Mouse (Mus musculus) kidney, postnatal 25 days (tissue): ENCODE results near the gene Dbndd2.
A peak's percentile ranks its signal among the peaks of the same experiment; 100 is the strongest.

ENCODE experiments used
- DNase-seq, 2 experiments: peaks; one replicate each; pipeline ENCODE4 v3.0.0; 2021; ENCODE audit warnings: mixed read lengths in 2 of 2

The Dbndd2 gene

DNA sequence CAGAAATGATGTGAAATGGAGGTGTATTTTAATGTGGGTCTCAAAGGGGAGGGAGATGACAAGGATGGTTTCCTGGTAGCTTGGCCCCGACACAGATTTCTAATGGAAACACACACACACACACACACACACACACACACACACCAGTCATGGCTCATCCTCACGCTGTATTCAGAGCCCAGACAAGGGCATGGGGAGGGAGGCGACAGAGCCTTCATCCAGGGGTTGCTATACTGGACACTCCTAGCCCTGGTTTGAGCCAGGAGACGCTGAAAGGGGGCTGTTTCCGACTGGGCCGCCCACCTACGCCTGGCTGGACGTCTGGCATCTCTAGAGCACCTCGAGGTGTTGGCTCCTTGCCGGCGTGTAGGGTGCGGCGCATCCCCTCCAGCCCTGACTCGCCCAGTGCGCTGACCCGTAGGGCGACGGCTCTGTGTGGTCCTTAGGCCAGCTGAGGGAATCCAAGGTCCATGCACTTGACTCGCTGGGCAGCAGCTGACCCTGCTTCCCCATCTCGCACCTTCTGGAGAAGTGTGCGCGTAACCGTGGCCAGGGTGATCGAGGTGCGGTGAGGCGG is at the start of gene Dbndd2:
Gene Dbndd2, plus strand, starts transcription at position 426 of the 577 bp plus-strand sequence.
- DNase-seq: peak; percentile 79 to 90

DNA sequence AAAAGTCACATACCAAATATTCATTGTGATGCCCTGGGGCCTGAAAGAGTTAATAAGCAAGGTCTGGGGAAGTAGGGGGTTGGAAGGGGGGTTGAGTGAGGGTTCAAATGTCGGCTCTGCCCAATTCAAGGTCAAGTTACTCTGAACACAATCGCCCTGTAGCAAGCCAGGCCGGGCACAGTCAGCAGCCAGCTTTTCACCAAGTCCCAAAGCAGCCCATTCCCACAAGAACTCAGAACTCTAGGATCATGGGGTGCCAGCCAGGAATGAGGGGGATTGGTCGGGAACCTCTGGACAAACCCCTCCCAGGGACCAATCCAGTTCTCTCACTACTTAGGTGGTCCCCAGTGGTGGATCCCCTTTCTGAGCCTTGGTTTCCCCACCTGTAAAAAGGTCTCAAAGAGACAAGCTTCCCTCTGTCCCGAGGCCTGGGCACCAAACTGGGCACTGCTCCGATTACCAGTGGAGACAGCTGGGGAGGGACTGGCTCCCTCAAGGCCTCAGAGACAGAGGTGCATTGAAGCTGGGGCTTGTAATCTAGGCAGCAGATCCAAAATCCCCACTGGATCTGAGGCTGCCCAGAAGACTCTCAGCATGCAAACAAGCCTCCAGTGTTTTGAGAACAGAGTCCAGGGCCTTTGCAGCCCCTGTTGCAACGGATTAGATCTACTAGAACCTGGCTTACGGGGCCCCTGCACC is 49.5 kb upstream of the Dbndd2 start:
- DNase-seq: peak in 1 of 2 experiments; percentile 72

DNA sequence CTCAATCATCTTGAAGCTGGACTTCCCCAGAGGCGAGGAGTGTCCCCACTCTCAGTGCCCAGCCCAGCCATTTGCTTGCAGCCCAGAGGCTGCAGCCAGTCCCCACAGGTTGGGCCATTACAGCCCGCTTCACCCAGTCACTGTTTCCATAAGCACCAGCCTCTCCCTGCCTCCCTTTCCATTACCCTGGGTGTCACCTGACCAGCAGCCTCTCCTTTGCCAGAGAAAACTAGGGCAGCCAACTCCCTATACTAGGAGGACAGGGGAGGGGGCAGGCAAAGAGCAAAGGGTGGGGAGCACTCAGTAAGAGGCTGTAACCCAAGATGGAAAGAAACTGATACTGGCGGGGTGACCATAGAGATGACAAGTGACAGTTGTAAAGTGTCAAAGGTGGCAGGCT is 48.9 kb upstream of the Dbndd2 start:
- DNase-seq: peak; percentile 78 to 92

DNA sequence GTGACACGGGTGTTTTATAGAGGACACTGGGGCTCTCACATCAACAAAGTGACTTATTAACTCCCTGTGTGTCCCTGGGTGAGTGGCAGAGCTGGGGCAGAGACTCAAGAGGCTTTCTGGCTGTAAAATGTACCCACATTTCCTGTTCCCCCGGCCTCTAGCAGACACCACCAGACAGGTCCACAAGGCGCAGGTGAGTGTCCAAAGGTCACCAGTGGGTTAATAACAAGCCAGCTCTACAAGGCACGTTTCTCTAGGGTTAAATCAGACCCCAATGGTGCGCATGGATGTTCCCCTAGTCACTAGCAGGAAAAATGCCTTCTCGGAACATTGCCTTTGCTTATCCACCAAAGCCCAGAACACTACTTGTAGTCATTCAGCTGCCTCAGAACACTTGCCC is 48.2 kb upstream of the Dbndd2 start:
- peak; percentile 79 to 88 for DNase-seq

DNA sequence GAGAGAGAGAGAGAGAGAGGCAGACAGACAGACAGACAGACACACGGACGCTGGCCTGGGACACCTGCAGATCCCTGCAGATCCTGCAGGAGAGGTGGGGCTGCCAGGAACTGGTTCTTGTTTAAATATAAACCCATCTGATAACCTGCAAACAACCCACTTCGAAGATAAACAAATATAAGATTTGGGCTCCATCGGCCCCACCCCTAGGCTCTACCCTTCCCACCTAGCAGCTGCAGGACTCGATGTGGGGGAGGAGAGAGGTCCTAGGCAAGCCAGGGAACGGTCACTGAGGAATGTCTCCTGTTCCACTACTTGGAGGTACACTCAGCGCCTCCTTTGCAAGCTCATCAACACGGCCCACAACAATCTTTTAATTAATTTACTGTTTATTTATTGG is 47.6 kb upstream of the Dbndd2 start:
- DNase-seq: peak in 1 of 2 experiments; percentile 69

DNA sequence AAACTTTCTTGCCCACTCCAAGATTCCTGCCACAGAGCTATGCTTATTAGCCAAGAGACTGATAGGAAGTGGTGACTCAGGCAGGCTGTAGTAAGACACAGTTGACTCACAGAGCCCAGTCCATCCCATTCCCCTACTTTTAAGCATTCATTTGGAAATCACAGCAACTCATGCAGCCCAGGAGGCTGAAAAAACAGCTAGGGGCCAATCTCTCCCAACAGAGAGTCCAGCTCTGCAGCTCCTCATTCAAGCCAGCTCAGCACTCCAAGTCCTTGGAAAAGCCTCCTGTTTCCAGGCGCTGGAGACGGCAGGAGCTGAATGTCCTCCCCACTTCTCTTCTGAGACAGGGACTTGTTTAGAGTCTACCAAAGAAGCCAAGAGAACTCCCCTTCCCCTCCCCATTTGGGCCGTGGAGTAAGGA is 46.9 kb upstream of the Dbndd2 start:
- no peak for DNase-seq

DNA sequence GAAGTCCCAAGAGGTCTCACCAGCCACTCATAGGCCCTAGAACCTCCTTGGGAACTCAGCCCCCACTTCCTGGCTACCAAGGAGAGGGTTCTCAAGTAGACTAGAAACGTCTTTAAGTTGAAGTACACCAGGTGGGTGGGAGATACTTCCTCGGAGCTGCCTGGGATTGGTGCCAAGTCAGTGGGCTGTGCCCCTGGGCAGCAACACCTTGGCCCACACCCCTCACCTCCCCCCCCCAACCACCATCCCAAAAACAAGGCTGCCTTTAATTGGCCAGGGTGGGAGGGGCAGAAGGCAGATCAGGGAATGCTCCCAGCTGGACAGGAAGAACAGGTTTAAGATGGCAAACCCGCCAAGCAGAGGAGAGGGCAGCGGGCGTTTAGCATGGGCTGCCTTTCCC is 45.6 kb upstream of the Dbndd2 start:
- DNase-seq: peak in 1 of 2 experiments; percentile 71

DNA sequence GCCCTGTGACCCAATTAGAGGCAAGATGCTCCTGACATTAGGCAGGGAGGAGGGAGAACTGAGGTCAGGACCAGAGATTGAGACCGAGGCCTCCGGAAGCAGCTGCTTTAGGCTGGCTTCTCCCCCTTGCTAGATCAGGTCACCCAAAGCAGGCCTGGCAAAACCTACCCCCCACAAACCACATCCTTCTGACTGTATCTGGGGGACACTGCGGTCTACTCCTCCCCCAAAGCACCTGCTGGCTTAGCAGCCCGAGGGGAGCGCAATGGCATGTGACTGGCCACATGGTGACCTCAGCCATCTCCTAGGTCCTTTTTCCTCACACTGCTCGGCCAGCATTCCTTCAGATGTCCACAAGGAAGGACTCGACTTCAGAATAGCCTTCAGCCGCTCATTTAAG is 44.8 kb upstream of the Dbndd2 start:
- DNase-seq: peak; percentile 65 to 81

DNA sequence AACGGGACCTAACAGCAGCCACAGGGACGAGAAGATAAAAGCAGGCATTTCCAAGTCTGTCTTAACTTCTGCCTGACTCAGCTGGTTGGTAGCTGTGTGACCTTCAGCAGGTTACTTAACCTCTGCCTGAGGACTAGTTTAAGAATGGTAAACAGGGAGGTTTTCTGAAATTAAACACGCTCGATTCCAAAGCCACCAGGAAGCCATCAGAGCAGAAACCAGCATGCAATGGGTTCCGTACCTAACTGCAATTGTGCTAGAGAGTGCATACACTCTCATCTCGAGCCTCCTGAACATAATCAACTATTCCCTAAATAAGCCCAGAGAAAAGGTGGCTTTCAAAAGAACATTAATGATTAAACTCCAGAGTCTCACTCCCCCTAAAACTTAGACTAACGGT is 44.2 kb upstream of the Dbndd2 start:
- DNase-seq: no peak

DNA sequence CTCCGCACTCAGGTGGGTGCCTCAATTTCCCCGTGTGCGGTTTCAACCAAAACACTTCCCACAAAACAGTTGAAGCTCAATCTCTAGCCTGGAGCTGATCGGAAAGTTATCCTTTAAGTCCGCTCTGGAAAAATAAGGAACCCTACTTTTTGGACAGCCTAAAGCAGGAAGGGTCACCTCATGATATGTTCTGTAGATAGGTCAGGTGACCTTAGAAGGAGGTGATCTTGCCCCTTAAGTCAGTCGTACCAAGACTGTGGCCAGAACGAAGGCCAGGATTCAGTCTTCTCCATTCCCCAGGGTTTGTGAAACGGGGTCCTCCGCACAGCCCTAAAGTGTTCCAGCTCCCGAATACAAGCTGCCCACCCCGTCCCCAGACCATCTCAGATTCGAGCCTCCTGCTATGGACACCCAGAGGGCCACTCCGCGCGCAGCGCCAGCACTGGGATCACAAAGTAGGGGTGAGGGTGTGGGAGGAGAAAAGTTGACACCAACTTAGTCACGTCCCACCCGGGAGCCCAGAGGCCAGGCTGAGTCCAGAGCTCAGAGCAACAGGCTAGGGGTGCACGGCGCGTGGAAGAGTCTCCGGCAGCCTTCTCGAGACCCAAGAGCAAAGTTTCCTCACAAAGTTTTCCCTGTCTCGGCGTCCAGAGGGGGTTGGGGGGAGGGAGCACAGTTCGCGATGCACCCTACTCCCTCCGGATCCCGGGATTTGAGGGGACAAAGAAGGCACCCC is 43.4 kb upstream of the Dbndd2 start:
- DNase-seq: peak in 1 of 2 experiments; percentile 76

DNA sequence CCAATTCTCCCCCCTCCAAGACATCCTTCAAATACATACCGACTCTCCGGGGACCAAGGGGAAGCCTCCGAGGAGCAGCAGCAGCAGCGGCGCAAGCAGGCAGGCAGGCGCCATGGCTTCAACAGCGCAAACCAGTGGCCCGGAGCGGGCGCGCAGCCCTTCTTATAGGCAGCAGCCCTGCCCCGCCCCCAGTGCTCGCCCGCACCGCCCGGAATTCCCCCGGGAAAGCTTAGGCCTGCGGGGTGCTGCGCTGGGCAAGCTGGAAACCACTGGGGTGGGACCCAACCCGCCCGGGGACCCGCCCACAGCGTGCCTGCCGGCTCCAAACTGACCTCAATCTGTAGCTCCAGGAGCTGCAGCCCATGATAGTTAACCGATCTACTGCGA is 42.9 kb upstream of the Dbndd2 start:
- DNase-seq: peak; percentile 91 to 97

DNA sequence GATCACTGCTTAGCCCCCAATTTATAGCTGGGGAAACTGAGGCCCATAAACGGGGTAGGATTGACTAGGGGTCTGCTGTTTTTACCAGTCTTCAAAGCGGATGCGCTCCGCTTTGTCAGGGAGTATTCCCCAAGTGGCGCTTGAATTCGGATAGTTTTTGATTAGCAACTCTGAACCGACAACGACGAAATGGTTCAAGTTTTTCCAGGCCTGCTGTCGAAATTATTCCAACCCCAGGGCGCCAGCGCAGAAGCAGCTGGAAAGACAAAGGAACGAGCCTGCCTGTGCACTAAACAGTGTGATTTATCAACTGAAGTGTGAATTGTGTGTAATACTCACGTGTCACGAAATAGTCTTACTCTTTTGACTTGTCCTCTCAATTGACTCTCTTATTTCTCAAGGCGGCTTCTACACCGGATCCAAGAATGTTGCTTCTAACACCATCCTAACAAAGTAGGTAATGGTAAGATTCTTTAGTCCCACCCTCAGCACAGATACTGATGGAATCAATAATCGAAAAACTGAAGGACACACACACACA is 42.4 kb upstream of the Dbndd2 start, which contains the start of gene Sdc4:
Gene Sdc4, minus strand, starts transcription at position 428 of the 541 bp plus-strand sequence.
- DNase-seq: no peak

DNA sequence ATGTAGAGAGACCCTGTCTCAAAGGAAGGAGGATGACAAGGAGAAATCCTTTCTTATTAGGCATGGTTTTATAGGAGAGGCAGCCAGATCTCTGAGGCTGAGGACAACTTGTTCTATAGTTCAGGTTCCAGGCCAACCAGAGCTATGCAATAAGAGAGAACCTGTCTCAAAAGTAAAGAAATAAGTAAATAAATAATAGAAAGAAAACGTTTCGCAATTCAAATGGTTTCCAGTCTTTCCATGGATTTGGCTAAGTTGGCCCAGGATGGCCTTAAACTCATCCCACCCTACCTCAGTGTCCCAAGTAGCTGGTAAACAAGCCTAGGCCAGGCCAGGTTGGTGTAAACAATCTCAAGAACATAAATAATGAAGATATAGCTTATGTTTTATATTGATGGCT is 41.2 kb upstream of the Dbndd2 start:
- DNase-seq: no peak

DNA sequence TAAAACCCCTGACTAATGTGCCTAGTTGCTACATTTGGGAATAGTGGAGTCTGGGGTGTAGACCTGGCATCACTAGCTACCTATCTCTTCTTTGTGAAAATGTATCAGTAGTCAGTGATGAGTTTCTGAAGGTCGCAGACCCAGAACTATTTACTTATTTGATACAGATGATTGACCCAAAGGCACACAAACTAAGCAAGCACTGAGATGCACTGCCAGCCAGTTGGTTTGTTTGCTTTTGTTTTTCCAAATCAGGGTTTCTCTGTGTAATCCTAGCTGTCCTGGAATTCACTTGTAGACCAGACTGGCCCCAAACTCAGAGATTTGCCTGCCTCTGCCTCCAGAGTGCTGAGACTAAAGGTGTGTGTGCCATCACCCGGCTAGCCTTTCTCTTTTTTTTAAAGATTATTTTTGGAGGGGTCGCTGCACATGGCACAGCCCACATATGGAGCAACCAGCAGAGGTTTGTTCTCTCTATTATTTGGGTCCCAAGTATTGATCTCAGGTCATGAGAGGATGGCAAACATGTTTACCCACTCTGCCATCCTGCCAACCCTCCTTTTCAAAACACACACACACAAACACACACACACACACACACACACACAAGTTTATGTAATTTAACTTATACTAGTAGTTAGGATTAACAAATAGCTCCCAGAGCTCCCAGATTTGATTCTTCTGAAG is 40.4 kb upstream of the Dbndd2 start:
- no peak for DNase-seq

DNA sequence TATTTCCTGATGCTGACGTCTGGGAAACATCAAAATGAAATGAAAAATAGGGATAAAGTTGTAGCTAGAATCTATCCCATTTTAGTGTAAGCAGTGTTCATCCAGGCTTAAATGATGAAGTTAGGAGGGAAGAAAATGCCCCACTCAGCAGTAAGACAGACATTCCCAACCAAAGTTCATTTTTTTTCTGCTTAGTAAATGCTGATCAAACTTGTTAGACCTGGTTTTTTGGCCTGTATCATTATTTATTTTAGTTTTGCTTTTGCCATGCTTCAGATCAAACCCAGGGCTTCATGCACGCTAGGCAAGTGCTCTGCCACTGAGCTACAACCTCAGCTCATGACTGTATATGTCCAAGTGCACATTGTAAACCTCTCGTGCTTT is 39.8 kb upstream of the Dbndd2 start:
- DNase-seq: no peak

DNA sequence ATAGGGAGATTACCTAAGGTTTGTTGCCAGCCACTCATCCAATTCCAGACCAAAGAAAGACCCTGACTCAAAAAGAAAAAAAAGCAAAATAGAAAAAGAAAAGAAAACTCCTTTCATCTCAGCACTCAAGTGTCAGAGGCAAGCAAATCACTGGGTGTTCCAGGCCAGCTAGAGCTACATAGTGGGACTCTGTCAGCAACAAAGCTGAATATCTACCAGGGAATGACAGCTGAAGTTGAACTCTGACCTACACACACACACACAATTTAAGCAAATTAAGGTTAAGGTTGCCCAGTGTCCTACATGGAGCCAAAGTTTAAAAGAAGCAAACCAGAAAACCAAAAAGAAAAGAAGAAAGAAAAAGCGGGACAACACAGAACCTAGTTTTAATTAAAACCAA is 37.8 kb upstream of the Dbndd2 start:
- peak in 1 of 2 experiments; percentile 59 for DNase-seq

DNA sequence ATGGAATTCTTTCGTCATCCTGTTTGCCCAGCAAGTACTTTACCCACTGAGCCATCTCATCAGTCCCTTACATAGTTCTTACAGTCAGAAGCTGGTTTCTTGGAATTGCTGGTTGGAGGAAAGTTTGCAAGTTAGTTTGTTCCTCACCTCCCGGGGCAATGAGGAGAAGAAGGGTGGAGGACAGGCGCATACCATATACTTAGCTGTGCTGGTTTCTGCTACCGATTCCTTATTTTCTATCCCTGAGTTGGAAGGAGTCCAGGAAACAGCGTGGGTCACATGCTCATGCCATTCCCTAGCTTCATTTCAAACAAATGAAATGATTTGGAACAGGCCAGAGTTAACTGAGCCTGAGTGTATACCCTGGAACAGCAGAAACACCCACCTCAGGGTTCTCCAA is 37.0 kb upstream of the Dbndd2 start:
- no peak for DNase-seq

DNA sequence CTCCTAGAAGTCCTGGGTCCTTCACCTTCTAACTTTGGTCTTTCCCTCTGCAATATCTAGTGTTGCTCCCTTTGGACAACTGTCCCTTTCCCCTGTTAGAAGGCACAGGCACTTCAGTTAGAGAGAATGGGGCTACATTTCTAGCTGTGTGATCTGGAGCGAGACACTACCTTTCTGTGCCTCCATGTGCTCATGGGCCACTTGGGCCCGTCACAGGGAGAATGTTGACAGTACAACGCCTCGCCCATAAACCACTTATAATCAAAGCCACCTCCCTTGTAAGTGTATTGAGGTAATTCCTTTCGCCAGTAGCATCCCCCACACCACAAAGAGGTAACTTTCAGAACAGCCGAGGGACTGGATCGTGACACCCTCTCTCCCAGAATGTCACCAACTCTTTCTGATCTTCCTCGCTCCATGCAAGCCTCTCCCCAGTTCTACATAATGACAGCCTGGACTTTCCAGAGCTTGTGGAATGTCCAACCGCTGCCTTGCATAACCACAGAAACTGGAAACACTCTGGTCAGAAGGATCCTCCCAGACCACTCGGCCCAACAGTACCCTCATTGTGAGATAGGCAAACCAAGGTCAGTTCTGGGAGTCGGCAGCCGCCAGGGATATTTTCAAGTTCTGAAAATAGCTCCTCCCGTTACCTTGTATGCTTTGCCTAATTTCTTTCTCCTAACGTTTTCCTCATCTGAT is 36.4 kb upstream of the Dbndd2 start:
- no peak for DNase-seq

DNA sequence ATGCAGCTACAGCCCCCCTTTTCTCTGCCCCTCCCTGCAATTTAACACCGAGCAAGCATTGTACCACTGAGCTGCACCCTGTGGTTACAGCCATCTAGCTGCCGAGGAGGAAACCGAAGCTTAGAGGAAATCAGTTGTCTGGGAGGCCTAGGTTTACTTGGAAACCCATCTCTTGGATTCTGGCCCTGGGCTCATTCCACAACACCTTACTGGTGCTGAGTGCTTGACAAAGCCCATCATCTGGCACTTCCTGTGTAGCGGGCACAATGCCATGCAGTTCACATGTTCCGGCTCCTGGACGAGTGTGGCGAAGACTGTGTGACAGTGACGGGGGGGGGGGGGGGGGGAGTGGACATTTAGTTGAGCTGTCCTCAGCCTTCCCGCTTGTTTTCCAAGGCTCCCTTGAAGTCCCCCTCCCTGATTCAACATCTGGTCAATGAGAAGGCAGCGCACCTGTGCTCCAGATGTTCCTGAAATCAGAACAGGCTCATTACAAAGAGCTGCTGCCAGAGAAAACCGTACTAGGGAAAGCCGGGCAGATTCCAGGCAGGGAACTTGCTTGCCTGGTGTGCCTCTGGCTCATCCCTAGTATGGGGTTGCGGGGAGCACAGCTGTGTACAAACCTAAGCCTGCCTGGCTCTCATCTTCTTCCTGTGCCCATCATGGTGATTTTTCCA is 33.8 kb upstream of the Dbndd2 start:
- DNase-seq: peak in 1 of 2 experiments; percentile 56

DNA sequence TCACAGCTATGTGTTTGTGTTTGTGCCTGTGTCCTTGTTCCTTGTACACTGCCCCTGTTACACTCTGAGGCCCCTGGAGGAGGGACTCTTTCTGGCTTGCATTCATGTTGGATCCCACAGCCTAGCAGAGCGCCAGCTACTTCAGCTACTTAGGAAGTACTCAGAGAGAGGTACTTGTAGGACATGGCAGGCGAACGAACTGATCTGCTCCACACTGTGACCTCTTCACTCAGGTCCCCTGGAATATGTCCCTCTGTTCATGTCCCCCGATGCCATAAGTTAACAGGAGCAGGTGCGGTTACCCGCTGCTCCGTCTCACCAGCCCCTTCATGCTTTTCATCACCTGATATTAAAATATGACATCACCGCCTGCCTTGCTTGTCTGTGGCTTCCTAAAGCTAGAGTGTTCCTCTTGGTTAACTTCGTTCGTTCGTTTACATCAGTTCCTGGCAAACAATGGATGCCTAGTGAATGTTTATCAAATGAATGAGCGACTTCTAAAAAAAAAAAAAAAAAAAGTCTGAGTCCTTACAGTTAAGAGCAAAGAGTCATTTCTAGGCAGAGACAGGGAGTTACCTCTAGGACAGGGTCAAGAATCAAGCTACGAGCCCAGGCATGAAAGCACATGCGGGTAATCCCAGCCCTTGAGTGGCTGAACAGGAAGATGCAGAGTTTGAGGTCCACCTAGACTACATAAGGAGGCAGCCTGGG is 32.7 kb upstream of the Dbndd2 start:
- DNase-seq: peak; percentile 34 to 73

DNA sequence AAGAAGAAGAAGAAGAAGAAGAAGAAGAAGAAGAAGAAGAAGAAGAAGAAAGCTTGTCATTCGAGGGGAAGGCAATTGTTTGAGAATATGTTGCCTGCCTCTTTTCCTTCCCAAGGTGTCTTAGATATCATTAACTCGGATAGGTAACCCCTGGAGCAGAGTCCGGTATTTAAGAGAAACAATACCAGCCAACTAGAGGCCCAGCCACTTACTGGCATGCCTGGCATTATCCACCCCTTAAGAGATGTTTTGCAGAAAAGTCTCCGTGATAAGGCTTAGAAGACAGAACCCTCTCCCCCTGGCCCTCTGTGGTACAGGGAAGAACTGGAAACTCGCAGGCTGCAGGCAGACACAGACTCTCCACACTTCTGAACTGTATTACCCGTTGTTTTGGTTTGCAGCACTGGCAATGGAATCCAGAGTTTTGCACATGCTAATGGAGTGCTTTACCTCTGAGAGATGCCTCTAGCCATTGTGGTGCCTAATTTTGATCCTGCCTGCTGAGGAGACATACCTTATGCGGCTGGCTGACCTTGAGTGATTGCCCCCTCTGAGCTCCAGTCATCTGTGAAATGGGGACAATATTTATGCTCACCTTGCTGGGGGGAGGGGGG is 31.9 kb upstream of the Dbndd2 start:
- DNase-seq: peak; percentile 42 to 68
